Comparison of ENCODE assay signal across 9 mouse cellular contexts in the genomic region with DNA sequence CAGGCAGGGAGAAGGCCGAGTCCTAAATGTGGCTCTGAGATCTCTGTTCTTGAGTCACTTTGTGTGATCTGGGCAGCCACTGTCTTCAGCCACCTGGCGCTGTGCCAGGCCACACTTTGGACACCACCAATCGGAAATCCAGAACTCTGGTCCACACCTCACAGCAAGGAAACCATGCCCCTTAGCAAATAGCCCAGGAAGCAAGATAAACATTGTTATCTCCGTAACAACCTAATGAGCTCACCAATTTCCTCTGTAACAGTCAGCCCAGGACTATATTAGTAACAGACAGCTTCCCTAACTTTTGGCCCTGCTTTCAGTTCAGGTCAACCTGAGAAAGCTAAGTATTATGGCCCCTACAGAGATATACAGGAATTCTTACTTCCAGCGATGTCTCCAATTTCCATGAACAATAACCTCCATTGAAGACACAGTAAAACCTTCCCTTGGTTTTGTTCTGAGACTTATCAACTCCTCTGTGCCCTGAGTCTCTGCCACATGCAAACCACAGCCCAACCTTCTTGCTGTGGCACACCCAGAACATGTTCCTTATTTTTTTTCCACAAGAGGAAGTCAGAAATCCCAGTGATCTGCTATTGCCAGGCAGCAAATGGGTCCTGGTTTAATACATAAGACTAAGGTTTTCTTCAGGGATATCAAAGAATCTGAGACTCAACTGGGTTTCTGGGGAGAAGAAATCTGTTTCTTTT. TPM values are rescaled to one million over a fixed set of nuclear protein-coding genes. Genes with fewer than 3 reads are reported as not detected.
DNase-seq lines count a peak whose midpoint lies in the region; ATAC-seq lines count a peak whose summit lies in the region.
"Had no signal": no experiment of that assay in that cellular context is flagged by ENCODE, and none has a peak within 500 bp of the region (broad histone marks: within the 10 kb centered on the region; RNA-seq: fewer than 3 reads in every experiment).

No protein-coding gene starts in this region.

- no peak overlapping the region for H3K4me3 ChIP-seq in kidney, embryonic 14.5 days (ENCODE audit: low read length)
- no peak overlapping the region for H3K4me3 ChIP-seq in forebrain, embryonic 15.5 days

- no peaks in the 10 kb centered on the region for H3K4me1 ChIP-seq in kidney, embryonic 14.5 days (ENCODE audit: control insufficient read depth, insufficient read depth, low read length)
- H3K4me1 ChIP-seq in forebrain, embryonic 15.5 days, result 0 out of 2 replicates have a peak, but pooled peaks cover 6% of the 10 kb centered on the region

- no peak overlapping the region for H3K9ac ChIP-seq in kidney, embryonic 14.5 days (ENCODE audit: low read depth, low read length)
- H3K9ac ChIP-seq in forebrain, embryonic 15.5 days (replicated peaks), result no peak overlapping the region

- H3K27me3 ChIP-seq in kidney, embryonic 14.5 days (ENCODE audit: control insufficient read depth, insufficient read depth, low read length), result no peaks in the 10 kb centered on the region
- H3K27me3 ChIP-seq in forebrain, embryonic 15.5 days, result no peaks in the 10 kb centered on the region

- H3K4me2 ChIP-seq in kidney, embryonic 14.5 days (replicated peaks; ENCODE audit: low read depth, low read length), result no peak overlapping the region
- no peak overlapping the region for H3K4me2 ChIP-seq in forebrain, embryonic 15.5 days (replicated peaks)

- H3K27ac ChIP-seq in kidney, embryonic 14.5 days (ENCODE audit: low read depth, low read length), result no peak overlapping the region
- no peak overlapping the region for H3K27ac ChIP-seq in forebrain, embryonic 15.5 days (replicated peaks)

- intact Hi-C loops in left cerebral cortex, postnatal 36 days (cut with DNase I), result loop anchor here (1.0 to 2.0 kb wide), 2 partner anchors 33 to 352 kb away; no protein-coding TSS in a partner anchor

- no peak for ATAC-seq in kidney, embryonic 14.5 days (ENCODE audit: low FRiP score, low TSS enrichment)
- peak; percentile 33 for ATAC-seq in granulocyte monocyte progenitor cell, adult 5-6 weeks (replicated peaks; ENCODE audit: poor library complexity, severe bottlenecking)
- peak; percentile 38 for ATAC-seq in monocyte, adult 5-6 weeks (replicated peaks; ENCODE audit: insufficient number of reproducible peaks, low FRiP score, low TSS enrichment, poor library complexity, severe bottlenecking)
- no peak for ATAC-seq in forebrain, embryonic 15.5 days (replicated peaks)

- peak; percentile 61 for DNase-seq in kidney, postnatal 10 days
- DNase-seq in large intestine, adult 2 months (ENCODE audit: low read depth, low spot score), result peak; percentile 89
- DNase-seq in left cerebral cortex, postnatal 36 days (ENCODE audit: low spot score in 2 of 2), result no peak
- DNase-seq in cerebellum, adult 11 months, result no peak

- WGBS in kidney, embryonic 14.5 days, result 66% methylated on average over 5 of the region's 5 CpGs
- WGBS in large intestine, adult 2 months, result 21% methylated on average over 5 of the region's 5 CpGs
- 71% methylated on average over 5 of the region's 5 CpGs for WGBS in forebrain, embryonic 15.5 days

- H3K36me3 ChIP-seq in kidney, embryonic 14.5 days (ENCODE audit: control insufficient read depth, insufficient read depth, low read length), result peaks cover 15% of the 10 kb centered on the region; the same call in 1 of the 2 replicates
- no peaks in the 10 kb centered on the region for H3K36me3 ChIP-seq in forebrain, embryonic 15.5 days

- no peaks in the 10 kb centered on the region for H3K9me3 ChIP-seq in kidney, embryonic 14.5 days (ENCODE audit: control insufficient read depth, low read length)
- H3K9me3 ChIP-seq in forebrain, embryonic 15.5 days, result no peaks in the 10 kb centered on the region

RNA-seq across cellular contexts. Expression of gene Gm10974, which starts 56.3 kb away (rescaled TPM):
- not detected in 2 replicates for polyA plus RNA-seq in kidney, embryonic 14.5 days (2014; fragmentation: Nextera tagmentation; extraction: Ambion mirVana)
- not detected in 2 replicates for total RNA-seq in granulocyte monocyte progenitor cell, adult 5-6 weeks (2014; fragmentation: Nextera tagmentation)
- total RNA-seq in granulocyte monocyte progenitor cell, adult 5-6 weeks (2017), result not detected in 2 replicates
- not detected in 2 replicates for polyA plus RNA-seq in large intestine, adult 2 months (2012; rRNA removed)
- total RNA-seq in monocyte, adult 5-6 weeks (2017), result not detected in 3 replicates
- total RNA-seq in left cerebral cortex, postnatal 36 days (2021), result not detected
- not detected in 2 replicates for polyA plus RNA-seq in forebrain, embryonic 15.5 days (2015; fragmentation: Nextera tagmentation; extraction: Ambion mirVana)
- total RNA-seq: ES-E14 had no signal

Comparison
In these comparisons a context has a peak if more than half of its experiments do, and no peak if none do; other contexts are left out.
1. DNase-seq: peak in kidney, postnatal 10 days (single experiment) and large intestine, adult 2 months (single experiment); none in left cerebral cortex, postnatal 36 days (0 of 2) and cerebellum, adult 11 months (single experiment).
2. ATAC-seq: peak in granulocyte monocyte progenitor cell, adult 5-6 weeks (single experiment) and monocyte, adult 5-6 weeks (single experiment); none in kidney, embryonic 14.5 days (single experiment) and forebrain, embryonic 15.5 days (single experiment).